Mouse (Mus musculus): Measurements from ENCODE around the gene Wdr93. TPM values are rescaled to one million over a fixed set of nuclear protein-coding genes. Genes with fewer than 3 reads are reported as not detected.
A peak's percentile ranks its signal among the peaks of the same experiment; 100 is the strongest.

Wdr93 gene
- polyA plus RNA-seq, 1 experiment from 2014 or later: 0.21 TPM

DNA sequence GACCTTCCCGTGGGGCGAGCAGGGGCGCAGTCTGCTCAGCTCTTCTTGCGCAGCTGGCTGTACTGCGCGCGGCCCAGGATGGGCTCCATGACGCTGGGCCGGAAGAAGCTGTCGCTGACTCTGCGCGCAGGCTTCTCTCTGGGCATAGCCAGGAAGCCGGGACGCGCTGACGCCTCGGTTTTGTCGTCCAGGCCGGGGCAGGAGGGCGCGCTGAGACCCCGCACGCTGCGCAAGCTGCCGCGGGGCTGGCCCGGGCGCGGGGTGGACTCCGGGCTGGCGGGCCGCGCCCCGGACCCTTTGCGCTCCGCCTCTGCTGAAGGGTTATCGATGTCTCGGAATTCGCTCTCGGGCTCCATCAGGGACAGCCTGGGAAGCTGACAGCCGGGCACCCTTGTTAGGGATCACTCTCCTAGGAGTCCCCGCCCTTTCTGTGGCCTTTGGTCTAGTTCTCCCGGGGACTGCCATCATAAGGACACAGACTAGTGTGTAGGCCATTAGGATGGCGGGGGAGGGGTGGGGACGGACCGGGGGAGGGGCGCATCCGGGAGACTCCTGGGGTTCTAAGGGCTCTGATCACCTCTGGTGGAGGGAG lies 21.5 kb upstream of the Wdr93 start:
- Histone ChIP-seq H3K27me3 (ENCODE audit: control insufficient read depth, insufficient read depth, low read length) (no peaks in the 10 kb centered on the region; the same call in 1 of the 2 replicates), H3K4me3 (ENCODE audit: low read depth, low read length) (peak overlapping the region; percentile 64), H3K36me3 (replicated peaks; ENCODE audit: control insufficient read depth, insufficient read depth, low read depth, low read length) (no peaks in the 10 kb centered on the region), H3K9ac (replicated peaks; ENCODE audit: low read length) (peak overlapping the region; percentile 86), H3K4me2 (ENCODE audit: low read depth, low read length) (peak overlapping the region; percentile 93), H3K4me1 (ENCODE audit: control insufficient read depth, insufficient read depth, low read length) (no peaks in the 10 kb centered on the region; the same call in 1 of the 2 replicates), H3K27ac (replicated peaks; ENCODE audit: low read depth, low read length) (no peak overlapping the region), H3K9me3 (replicated peaks; ENCODE audit: control insufficient read depth, low read length) (no peaks in the 10 kb centered on the region)
- ATAC-seq (replicated peaks; ENCODE audit: insufficient number of reproducible peaks, low FRiP score, low TSS enrichment, low read depth): peak; percentile 68
- under 1% methylated on average over 45 of the region's 48 CpGs for WGBS
- DNase-seq (ENCODE audit: low spot score): peak; percentile 70

- H3K4me1 ChIP-seq (ENCODE audit: control insufficient read depth, insufficient read depth, low read length): no peaks in the 10 kb centered on the region
- ATAC-seq (replicated peaks; ENCODE audit: insufficient number of reproducible peaks, low FRiP score, low TSS enrichment, low read depth): no peak
- peak; percentile 75 for DNase-seq (ENCODE audit: low spot score)
- no peak overlapping the region for H3K4me2 ChIP-seq (ENCODE audit: low read depth, low read length)
- no peak overlapping the region for H3K4me3 ChIP-seq (ENCODE audit: low read depth, low read length)
- no peaks in the 10 kb centered on the region for H3K36me3 ChIP-seq (replicated peaks; ENCODE audit: control insufficient read depth, insufficient read depth, low read depth, low read length)
- H3K27ac ChIP-seq (replicated peaks; ENCODE audit: low read depth, low read length): no peak overlapping the region
- WGBS: 29% methylated on average over 2 of the region's 2 CpGs
- H3K9ac ChIP-seq (replicated peaks; ENCODE audit: low read length): no peak overlapping the region
- no peaks in the 10 kb centered on the region; the same call in 1 of the 2 replicates for H3K27me3 ChIP-seq (ENCODE audit: control insufficient read depth, insufficient read depth, low read length)
- no peaks in the 10 kb centered on the region for H3K9me3 ChIP-seq (replicated peaks; ENCODE audit: control insufficient read depth, low read length)
Measured at GRCm38 (mm10) chr7:79727091-79727490, 15.9 kb upstream of the Wdr93 start.

- H3K27ac ChIP-seq (replicated peaks; ENCODE audit: low read depth, low read length): no peak overlapping the region
- no peaks in the 10 kb centered on the region for H3K4me1 ChIP-seq (ENCODE audit: control insufficient read depth, insufficient read depth, low read length)
- H3K4me2 ChIP-seq (ENCODE audit: low read depth, low read length): no peak overlapping the region
- H3K9ac ChIP-seq (replicated peaks; ENCODE audit: low read length): no peak overlapping the region
- DNase-seq (ENCODE audit: low spot score) (peak; percentile 80), ATAC-seq (replicated peaks; ENCODE audit: insufficient number of reproducible peaks, low FRiP score, low TSS enrichment, low read depth) (0 out of 2 replicates have a peak, but pooled peaks have one; percentile 10)
- WGBS: 23% methylated on average over 6 of the region's 6 CpGs
- no peaks in the 10 kb centered on the region for H3K9me3 ChIP-seq (replicated peaks; ENCODE audit: control insufficient read depth, low read length)
- no peaks in the 10 kb centered on the region; the same call in 1 of the 2 replicates for H3K27me3 ChIP-seq (ENCODE audit: control insufficient read depth, insufficient read depth, low read length)
- H3K36me3 ChIP-seq (replicated peaks; ENCODE audit: control insufficient read depth, insufficient read depth, low read depth, low read length): no peaks in the 10 kb centered on the region
- H3K4me3 ChIP-seq (ENCODE audit: low read depth, low read length): no peak overlapping the region
Measured at GRCm38 (mm10) chr7:79728219-79728618, 14.7 kb upstream of the Wdr93 start.

GRCm38 (mm10) chr7:79729169-79729568 lies 13.8 kb upstream of the Wdr93 start:
- WGBS: 4% methylated on average over 8 of the region's 8 CpGs
- peak; percentile 80 for DNase-seq (ENCODE audit: low spot score)
- H3K9ac ChIP-seq (replicated peaks; ENCODE audit: low read length): no peak overlapping the region

GRCm38 (mm10) chr7:79729743-79730370 lies 13.1 kb upstream of the Wdr93 start:
- H3K9ac ChIP-seq (replicated peaks; ENCODE audit: low read length): no peak overlapping the region
- H3K9me3 ChIP-seq (replicated peaks; ENCODE audit: control insufficient read depth, low read length): no peaks in the 10 kb centered on the region
- no peak overlapping the region for H3K4me2 ChIP-seq (ENCODE audit: low read depth, low read length)
- WGBS: 65% methylated on average over 11 of the region's 11 CpGs
- DNase-seq (ENCODE audit: low spot score) (peak; percentile 42), ATAC-seq (replicated peaks; ENCODE audit: insufficient number of reproducible peaks, low FRiP score, low TSS enrichment, low read depth) (no peak; the same call in 1 of the 2 replicates)
- no peaks in the 10 kb centered on the region; the same call in 1 of the 2 replicates for H3K27me3 ChIP-seq (ENCODE audit: control insufficient read depth, insufficient read depth, low read length)
- no peaks in the 10 kb centered on the region for H3K4me1 ChIP-seq (ENCODE audit: control insufficient read depth, insufficient read depth, low read length)
- no peak overlapping the region for H3K4me3 ChIP-seq (ENCODE audit: low read depth, low read length)
- no peaks in the 10 kb centered on the region for H3K36me3 ChIP-seq (replicated peaks; ENCODE audit: control insufficient read depth, insufficient read depth, low read depth, low read length)
- no peak overlapping the region for H3K27ac ChIP-seq (replicated peaks; ENCODE audit: low read depth, low read length)

More at GRCm38 (mm10) chr7:79729169-79729568, 13.8 kb upstream of the Wdr93 start:
- Histone ChIP-seq H3K27me3 (ENCODE audit: control insufficient read depth, insufficient read depth, low read length) (no peaks in the 10 kb centered on the region; the same call in 1 of the 2 replicates), H3K4me3 (ENCODE audit: low read depth, low read length) (no peak overlapping the region), H3K27ac (replicated peaks; ENCODE audit: low read depth, low read length) (no peak overlapping the region), H3K4me2 (ENCODE audit: low read depth, low read length) (no peak overlapping the region), H3K9me3 (replicated peaks; ENCODE audit: control insufficient read depth, low read length) (no peaks in the 10 kb centered on the region), H3K4me1 (ENCODE audit: control insufficient read depth, insufficient read depth, low read length) (no peaks in the 10 kb centered on the region), H3K36me3 (replicated peaks; ENCODE audit: control insufficient read depth, insufficient read depth, low read depth, low read length) (no peaks in the 10 kb centered on the region)
- ATAC-seq (replicated peaks; ENCODE audit: insufficient number of reproducible peaks, low FRiP score, low TSS enrichment, low read depth): no peak

DNA sequence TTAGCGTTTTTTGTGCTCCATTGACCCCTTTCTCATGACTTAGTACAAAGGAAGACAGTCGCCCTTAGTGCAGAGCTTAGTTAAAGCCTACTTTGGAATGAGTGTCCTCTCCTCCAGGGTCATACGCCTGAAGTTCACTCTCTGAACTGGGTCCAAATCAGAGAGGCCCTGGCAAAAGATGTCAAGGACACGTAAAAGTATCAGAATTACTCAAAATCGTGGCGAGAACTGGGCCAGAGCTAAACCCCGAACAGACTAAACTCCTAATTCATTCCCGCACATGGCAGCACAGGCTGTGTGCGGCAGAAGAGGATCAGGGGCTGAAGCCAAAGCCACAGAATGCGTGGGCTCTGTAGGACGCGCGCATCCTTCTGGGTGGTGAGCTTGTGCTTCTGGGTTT lies 11.5 kb upstream of the Wdr93 start:
- DNase-seq (ENCODE audit: low spot score) (no peak), ATAC-seq (replicated peaks; ENCODE audit: insufficient number of reproducible peaks, low FRiP score, low TSS enrichment, low read depth) (no peak)
- Histone ChIP-seq H3K9ac (replicated peaks; ENCODE audit: low read length) (no peak overlapping the region), H3K27me3 (ENCODE audit: control insufficient read depth, insufficient read depth, low read length) (no peaks in the 10 kb centered on the region; the same call in 1 of the 2 replicates), H3K4me1 (ENCODE audit: control insufficient read depth, insufficient read depth, low read length) (no peaks in the 10 kb centered on the region), H3K36me3 (replicated peaks; ENCODE audit: control insufficient read depth, insufficient read depth, low read depth, low read length) (no peaks in the 10 kb centered on the region), H3K27ac (replicated peaks; ENCODE audit: low read depth, low read length) (no peak overlapping the region), H3K4me3 (ENCODE audit: low read depth, low read length) (no peak overlapping the region), H3K9me3 (replicated peaks; ENCODE audit: control insufficient read depth, low read length) (no peaks in the 10 kb centered on the region), H3K4me2 (ENCODE audit: low read depth, low read length) (no peak overlapping the region)
- 78% methylated on average over 13 of the region's 13 CpGs for WGBS

- no peak for ATAC-seq (replicated peaks; ENCODE audit: insufficient number of reproducible peaks, low FRiP score, low TSS enrichment, low read depth)
- no peak within 1 kb of the TSS for H3K9ac ChIP-seq (replicated peaks; ENCODE audit: low read length)
- no peaks in the 10 kb centered on the region for H3K4me1 ChIP-seq (ENCODE audit: control insufficient read depth, insufficient read depth, low read length)
- no peak within 1 kb of the TSS for H3K4me3 ChIP-seq (ENCODE audit: low read depth, low read length)
- no peak within 1 kb of the TSS for H3K27ac ChIP-seq (replicated peaks; ENCODE audit: low read depth, low read length)
- H3K36me3 ChIP-seq (replicated peaks; ENCODE audit: control insufficient read depth, insufficient read depth, low read depth, low read length): no peaks in the 10 kb centered on the region
- H3K27me3 ChIP-seq (ENCODE audit: control insufficient read depth, insufficient read depth, low read length): no peaks in the 10 kb centered on the region; the same call in 1 of the 2 replicates
- 56% methylated on average over 4 of the region's 4 CpGs for WGBS
- DNase-seq (ENCODE audit: low spot score): no peak
- H3K9me3 ChIP-seq (replicated peaks; ENCODE audit: control insufficient read depth, low read length): no peaks in the 10 kb centered on the region
- no peak within 1 kb of the TSS for H3K4me2 ChIP-seq (ENCODE audit: low read depth, low read length)
Measured at GRCm38 (mm10) chr7:79732622-79733021, 10.3 kb upstream of the Wdr93 start, which contains the start of gene Plin1. Gene Plin1, minus strand, starts transcription at chr7:79732903.

DNA sequence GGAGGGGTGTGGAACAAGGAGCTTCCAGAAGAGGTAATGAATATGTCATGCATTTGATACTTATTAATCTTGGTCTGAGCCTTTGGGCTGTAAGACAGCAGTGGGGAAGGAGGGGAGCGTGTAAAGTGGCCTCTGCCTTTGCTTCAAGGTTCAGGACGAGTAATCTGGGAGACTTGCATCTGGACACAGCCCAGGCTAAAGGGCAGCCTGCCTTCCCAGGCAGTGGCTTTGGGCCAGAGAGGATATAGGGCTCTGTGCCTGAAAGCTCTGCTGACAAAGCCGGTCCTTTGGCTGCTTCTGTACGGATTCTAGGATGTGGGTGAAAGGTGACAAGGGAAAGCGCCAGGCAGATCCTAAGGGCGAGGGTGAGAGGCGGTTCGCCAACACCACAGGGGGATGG lies 8.4 kb upstream of the Wdr93 start:
- no peaks in the 10 kb centered on the region for H3K27me3 ChIP-seq (ENCODE audit: control insufficient read depth, insufficient read depth, low read length)
- no peaks in the 10 kb centered on the region for H3K4me1 ChIP-seq (ENCODE audit: control insufficient read depth, insufficient read depth, low read length)
- no peaks in the 10 kb centered on the region for H3K9me3 ChIP-seq (replicated peaks; ENCODE audit: control insufficient read depth, low read length)
- WGBS: 82% methylated on average over 8 of the region's 8 CpGs
- H3K27ac ChIP-seq (replicated peaks; ENCODE audit: low read depth, low read length): no peak overlapping the region
- H3K4me2 ChIP-seq (ENCODE audit: low read depth, low read length): no peak overlapping the region
- DNase-seq (ENCODE audit: low spot score) (no peak), ATAC-seq (replicated peaks; ENCODE audit: insufficient number of reproducible peaks, low FRiP score, low TSS enrichment, low read depth) (no peak)
- H3K4me3 ChIP-seq (ENCODE audit: low read depth, low read length): no peak overlapping the region
- no peak overlapping the region for H3K9ac ChIP-seq (replicated peaks; ENCODE audit: low read length)
- H3K36me3 ChIP-seq (replicated peaks; ENCODE audit: control insufficient read depth, insufficient read depth, low read depth, low read length): no peaks in the 10 kb centered on the region
